Mouse (Mus musculus) neural tube, embryonic 11.5 days (tissue): ENCODE results near the gene Lcor. TPM values are rescaled to one million over a fixed set of nuclear protein-coding genes. Genes with fewer than 3 reads are reported as not detected.

ENCODE experiments used
- ATAC-seq: fragments of 200-750 bp; cut with Nextera tagmentation; 2 replicates; pipeline ENCODE4 v1.8.0; 2017; ENCODE audit warnings: moderate number of reproducible peaks, mild to moderate bottlenecking, moderate TSS enrichment, moderate library complexity; ENCODE audit not compliant: insufficient read depth, low FRiP score, low TSS enrichment
- DNase-seq: peaks from one replicate; pipeline ENCODE4 v3.0.0-alpha.2; 2015; ENCODE audit warnings: low spot score
- H3K27ac ChIP-seq: fragments of 300-500 bp; sonication (generic); 2 replicates; pipeline ENCODE4 v1.5.1; 2014; ENCODE audit warnings: low read depth, mild to moderate bottlenecking, low read length
- H3K27me3 ChIP-seq: fragments of 300-500 bp; sonication (generic); 2 replicates; pipeline ENCODE4 v1.6.1; 2014; ENCODE audit warnings: mild to moderate bottlenecking, low read length, mixed read lengths; ENCODE audit not compliant: control insufficient read depth, insufficient read depth
- H3K36me3 ChIP-seq: fragments of 300-500 bp; sonication (generic); 2 replicates; pipeline ENCODE4 v1.6.1; 2014; ENCODE audit warnings: mild to moderate bottlenecking, low read length, moderate library complexity, mixed read lengths; ENCODE audit not compliant: control insufficient read depth, insufficient read depth
- H3K4me1 ChIP-seq: fragments of 300-500 bp; sonication (generic); 2 replicates; pipeline ENCODE4 v1.6.1; 2014; ENCODE audit warnings: low read length, mixed read lengths; ENCODE audit not compliant: control insufficient read depth, insufficient read depth
- H3K4me2 ChIP-seq: fragments of 300-500 bp; sonication (generic); 2 replicates; pipeline ENCODE4 v1.6.1; 2014; ENCODE audit warnings: low read depth, mild to moderate bottlenecking, moderate library complexity
- H3K4me3 ChIP-seq: fragments of 300-500 bp; sonication (generic); 2 replicates; pipeline ENCODE4 v1.5.1; 2014; ENCODE audit warnings: low read depth, low read length
- H3K9ac ChIP-seq: fragments of 300-500 bp; sonication (generic); 2 replicates; pipeline ENCODE4 v1.6.1; 2014; ENCODE audit warnings: mild to moderate bottlenecking, low read length
- H3K9me3 ChIP-seq: fragments of 300-500 bp; sonication (generic); 2 replicates; pipeline ENCODE4 v1.6.1; 2016; ENCODE audit warnings: low read length; ENCODE audit not compliant: control insufficient read depth
- WGBS: fragments of 180-500 bp; shearing (Covaris S2); extraction: QIAGEN DNeasy Blood & Tissue Kit; methylation state at CpG from one replicate; pipeline ENCODE4 v1.1.7; 2014; 5-methylcytosine and 5-hydroxymethylcytosine counted together
- polyA plus RNA-seq: library from polyadenylated mRNA; unstranded; fragments of >200 nt; fragmentation: Nextera tagmentation; extraction: Ambion mirVana; gene quantifications from 2 replicates; pipeline ENCODE4 v1.2.1, GENCODE M21; 2014

Gene Lcor
- polyA plus RNA-seq, 1 experiment from 2014 or later = 32.8 TPM

GRCm38 (mm10) chr19:41445013-41445610, 37.3 kb upstream of the Lcor start:
- H3K27ac ChIP-seq = no peak overlapping the region
- 71% methylated on average over 10 of the region's 10 CpGs for WGBS
- no peaks in the 10 kb centered on the region for H3K27me3 ChIP-seq
- no peaks in the 10 kb centered on the region for H3K4me1 ChIP-seq
- H3K9ac ChIP-seq = no peak overlapping the region
- no peak overlapping the region for H3K4me2 ChIP-seq
- no peak overlapping the region for H3K4me3 ChIP-seq
- DNase-seq (no peak), ATAC-seq (no peak)
- H3K36me3 ChIP-seq = no peaks in the 10 kb centered on the region
- H3K9me3 ChIP-seq = no peaks in the 10 kb centered on the region

GRCm38 (mm10) chr19:41445723-41446122, 36.7 kb upstream of the Lcor start:
- no peak overlapping the region for H3K9ac ChIP-seq
- H3K27me3 ChIP-seq = no peaks in the 10 kb centered on the region
- H3K4me1 ChIP-seq = no peaks in the 10 kb centered on the region
- no peak overlapping the region for H3K4me2 ChIP-seq
- WGBS = 60% methylated on average over 5 of the region's 5 CpGs
- no peak overlapping the region for H3K27ac ChIP-seq
- H3K9me3 ChIP-seq = no peaks in the 10 kb centered on the region
- no peaks in the 10 kb centered on the region for H3K36me3 ChIP-seq
- ATAC-seq (no peak), DNase-seq (no peak)
- H3K4me3 ChIP-seq = no peak overlapping the region

- ATAC-seq (no peak), DNase-seq (no peak)
- 69% methylated on average over 2 of the region's 2 CpGs for WGBS
- H3K4me1 ChIP-seq = no peaks in the 10 kb centered on the region
- no peak overlapping the region for H3K27ac ChIP-seq
- no peak overlapping the region for H3K4me2 ChIP-seq
- no peak overlapping the region for H3K9ac ChIP-seq
- H3K27me3 ChIP-seq = no peaks in the 10 kb centered on the region
- H3K4me3 ChIP-seq = no peak overlapping the region
- no peaks in the 10 kb centered on the region for H3K9me3 ChIP-seq
- no peaks in the 10 kb centered on the region for H3K36me3 ChIP-seq
These were observed 35.3 kb upstream of the Lcor start for GRCm38 (mm10) chr19:41447166-41447565.

- Histone ChIP-seq H3K4me3 (no peak overlapping the region), H3K9ac (no peak overlapping the region), H3K4me2 (no peak overlapping the region), H3K9me3 (no peaks in the 10 kb centered on the region), H3K27me3 (no peaks in the 10 kb centered on the region), H3K27ac (no peak overlapping the region), H3K36me3 (no peaks in the 10 kb centered on the region), H3K4me1 (no peaks in the 10 kb centered on the region)
- WGBS = 92% methylated on average over 2 of the region's 2 CpGs
- DNase-seq (no peak), ATAC-seq (no peak)
These were observed 34.7 kb upstream of the Lcor start for GRCm38 (mm10) chr19:41447760-41448159.

- ATAC-seq (no peak), DNase-seq (no peak)
- no peaks in the 10 kb centered on the region for H3K9me3 ChIP-seq
- WGBS = 79% methylated on average over 7 of the region's 7 CpGs
- no peak overlapping the region for H3K4me2 ChIP-seq
- H3K27me3 ChIP-seq = no peaks in the 10 kb centered on the region
- no peaks in the 10 kb centered on the region for H3K36me3 ChIP-seq
- H3K4me1 ChIP-seq = no peaks in the 10 kb centered on the region
- H3K4me3 ChIP-seq = no peak overlapping the region
- H3K27ac ChIP-seq = no peak overlapping the region
- H3K9ac ChIP-seq = no peak overlapping the region
These were observed 32.9 kb upstream of the Lcor start for GRCm38 (mm10) chr19:41449415-41450075.

GRCm38 (mm10) chr19:41452166-41452565, 30.3 kb upstream of the Lcor start:
- DNase-seq = no peak
- Histone ChIP-seq H3K4me2 (no peak overlapping the region), H3K27me3 (no peaks in the 10 kb centered on the region), H3K9ac (no peak overlapping the region), H3K9me3 (no peaks in the 10 kb centered on the region), H3K27ac (no peak overlapping the region), H3K4me3 (no peak overlapping the region), H3K4me1 (no peaks in the 10 kb centered on the region), H3K36me3 (no peaks in the 10 kb centered on the region)
- 13% methylated on average over 3 of the region's 3 CpGs for WGBS
- no peak for ATAC-seq

- H3K4me2 ChIP-seq = no peak overlapping the region
- H3K9me3 ChIP-seq = no peaks in the 10 kb centered on the region
- H3K27ac ChIP-seq = no peak overlapping the region
- ATAC-seq (no peak), DNase-seq (no peak)
- WGBS = 83% methylated on average over 5 of the region's 7 CpGs
- H3K4me1 ChIP-seq = no peaks in the 10 kb centered on the region
- H3K36me3 ChIP-seq = no peaks in the 10 kb centered on the region
- no peak overlapping the region for H3K4me3 ChIP-seq
- H3K9ac ChIP-seq = no peak overlapping the region
- no peaks in the 10 kb centered on the region for H3K27me3 ChIP-seq
These were observed 27.8 kb upstream of the Lcor start for GRCm38 (mm10) chr19:41454601-41455000.

GRCm38 (mm10) chr19:41455091-41455626, 27.3 kb upstream of the Lcor start:
- DNase-seq = no peak
- 79% methylated on average over 6 of the region's 6 CpGs for WGBS

GRCm38 (mm10) chr19:41457181-41457580, 25.3 kb upstream of the Lcor start:
- no peak overlapping the region for H3K4me3 ChIP-seq
- DNase-seq (no peak), ATAC-seq (no peak)
- 81% methylated on average over 5 of the region's 5 CpGs for WGBS
- H3K27ac ChIP-seq = no peak overlapping the region
- no peaks in the 10 kb centered on the region for H3K4me1 ChIP-seq
- H3K27me3 ChIP-seq = no peaks in the 10 kb centered on the region
- no peaks in the 10 kb centered on the region for H3K9me3 ChIP-seq
- no peak overlapping the region for H3K9ac ChIP-seq
- no peak overlapping the region for H3K4me2 ChIP-seq
- H3K36me3 ChIP-seq = no peaks in the 10 kb centered on the region

More at GRCm38 (mm10) chr19:41455091-41455626, 27.3 kb upstream of the Lcor start:
- Histone ChIP-seq H3K27me3 (no peaks in the 10 kb centered on the region), H3K4me1 (no peaks in the 10 kb centered on the region), H3K27ac (no peak overlapping the region), H3K9ac (no peak overlapping the region), H3K36me3 (no peaks in the 10 kb centered on the region), H3K9me3 (no peaks in the 10 kb centered on the region), H3K4me3 (no peak overlapping the region), H3K4me2 (no peak overlapping the region)
- ATAC-seq = no peak
